Mouse (Mus musculus) brain, embryonic 14.5 days (tissue): Measurements from ENCODE around the gene Selenon.

Experiments
- CTCF ChIP-seq: fragments of 200-500 bp; IDR thresholded peaks from 2 replicates; pipeline ENCODE4 v1.5.1; 2012; ENCODE audit warnings: inconsistent platforms, mild to moderate bottlenecking, moderate library complexity, borderline replicate concordance; ENCODE audit not compliant: insufficient read depth, insufficient read length; ENCODE audit errors: extremely low read depth
- POLR2A ChIP-seq: fragments of 200-500 bp; IDR thresholded peaks from 2 replicates; pipeline ENCODE4 v1.6.1; 2012; ENCODE audit warnings: mild to moderate bottlenecking, inconsistent platforms, borderline replicate concordance; ENCODE audit not compliant: poor library complexity, insufficient read depth, insufficient read length, severe bottlenecking; ENCODE audit errors: extremely low read depth

GRCm38 (mm10) chr4:134578407-134578806, 26.4 kb upstream of the Selenon start:
- TF ChIP-seq CTCF (no peak), POLR2A (no peak)
